Mouse (Mus musculus) myocyte (in vitro differentiated cells): ENCODE measurements around the gene Mast4.

Experiments
- CEBPB ChIP-seq: IDR thresholded peaks from 2 replicates; pipeline ENCODE4 v1.6.1; 2011; ENCODE audit warnings: mild to moderate bottlenecking, moderate library complexity; ENCODE audit not compliant: poor library complexity, insufficient read depth, severe bottlenecking
- MAX ChIP-seq: IDR thresholded peaks from one replicate; pipeline ENCODE4 v1.6.1; 2011; ENCODE audit warnings: low read depth, mild to moderate bottlenecking, control low read depth
- MYOG ChIP-seq, 3 experiments: IDR thresholded peaks; one replicate each; pipeline ENCODE4 v1.6.1; 2011; ENCODE audit warnings: control low read depth in 2 of 3, low read depth in 2 of 3, mild to moderate bottlenecking in 2 of 3; ENCODE audit not compliant: insufficient read length in 2 of 3, control insufficient read depth in 1 of 3, insufficient read depth in 1 of 3
- POLR2A ChIP-seq: IDR thresholded peaks from one replicate; pipeline ENCODE4 v1.6.1; 2011; ENCODE audit warnings: low read depth, mild to moderate bottlenecking, control low read depth, moderate library complexity; ENCODE audit not compliant: insufficient read length
- POLR2AphosphoS2 ChIP-seq: IDR thresholded peaks from one replicate; pipeline ENCODE4 v1.6.1; 2011; ENCODE audit warnings: low read depth, control low read depth; ENCODE audit not compliant: insufficient read length
- TCF12 ChIP-seq: IDR thresholded peaks from one replicate; pipeline ENCODE4 v1.6.1; 2011; ENCODE audit warnings: mild to moderate bottlenecking, control low read depth; ENCODE audit not compliant: poor library complexity, insufficient read depth, severe bottlenecking
- USF1 ChIP-seq: IDR thresholded peaks from one replicate; pipeline ENCODE4 v1.6.1; 2011; ENCODE audit warnings: low read depth, mild to moderate bottlenecking, control low read depth, moderate library complexity

DNA sequence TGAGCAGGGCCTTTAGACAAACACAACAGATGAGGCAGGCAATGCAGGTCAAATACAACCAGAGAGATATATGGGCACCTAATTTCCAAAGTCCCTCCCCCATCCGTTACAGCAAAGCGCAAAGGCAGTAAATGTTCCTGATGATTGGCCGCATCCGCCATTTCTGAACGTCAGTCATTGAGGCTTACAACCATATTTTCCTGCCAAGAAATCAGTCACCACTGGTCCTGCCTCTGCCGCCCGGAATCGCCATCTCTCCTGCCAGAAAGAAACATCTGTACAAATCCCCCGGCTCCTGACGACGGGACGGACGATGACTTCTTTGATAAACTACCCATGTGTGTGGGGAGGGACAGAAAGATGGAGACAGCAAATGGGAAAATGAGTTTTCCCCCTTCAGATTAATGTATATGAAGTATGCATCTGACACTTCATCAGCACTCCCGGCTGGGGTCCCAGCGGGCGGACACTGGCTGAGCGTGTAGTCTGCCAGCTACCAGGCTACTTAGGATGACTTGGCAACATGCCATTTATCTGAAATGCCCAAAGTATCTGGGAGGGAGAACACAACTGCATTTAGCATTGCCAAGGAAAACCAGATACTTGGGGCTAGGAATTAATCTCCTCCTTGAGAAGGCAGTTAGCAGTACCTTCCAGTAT lies 198.9 kb downstream of the Mast4 start:
- no peak for TF ChIP-seq POLR2AphosphoS2
- TF ChIP-seq MAX = no peak
- no peak for TF ChIP-seq POLR2A
- TF ChIP-seq CEBPB = no peak
- TF ChIP-seq MYOG (IDR thresholded peaks at IDR 0.05; ENCODE audit: control insufficient read depth in 1 of 3, insufficient read depth in 1 of 3, insufficient read length in 2 of 3, low read depth in 2 of 3) = no peak
- no peak for TF ChIP-seq USF1
- TF ChIP-seq TCF12 = no peak
